Mouse (Mus musculus): ENCODE measurements around the gene Slamf8. TPM values are rescaled to one million over a fixed set of nuclear protein-coding genes. Genes with fewer than 3 reads are reported as not detected.

Gene Slamf8
- polyA plus RNA-seq, 1 experiment, result 10.9 TPM

GRCm38 (mm10) chr1:172619235-172619634 is 28.9 kb upstream of the Slamf8 start:
- Histone ChIP-seq H3K36me3 (ENCODE audit: control insufficient read depth, insufficient read depth, low read length) (no peaks in the 10 kb centered on the region), H3K27me3 (ENCODE audit: control insufficient read depth, insufficient read depth, low read length) (no peaks in the 10 kb centered on the region), H3K4me1 (replicated peaks; ENCODE audit: control insufficient read depth, insufficient read depth, low read length) (no peaks in the 10 kb centered on the region), H3K27ac (ENCODE audit: control insufficient read depth, insufficient read depth, low read length) (no peak overlapping the region), H3K4me3 (ENCODE audit: control insufficient read depth, insufficient read depth, low read length) (no peak overlapping the region)
- TF ChIP-seq POLR2A (IDR thresholded peaks at IDR 0.05; ENCODE audit: control insufficient read depth, extremely low read depth, insufficient read depth, low read length, poor library complexity) (no peak), CTCF (IDR thresholded peaks at IDR 0.05; ENCODE audit: borderline replicate concordance, control insufficient read depth, extremely low read depth, insufficient read depth, low read length, poor library complexity) (peak; percentile 90)
- 18% methylated on average over 7 of the region's 7 CpGs for WGBS
- peak; percentile 64 for DNase-seq

GRCm38 (mm10) chr1:172618141-172618540 is 27.8 kb upstream of the Slamf8 start:
- Histone ChIP-seq H3K4me1 (replicated peaks; ENCODE audit: control insufficient read depth, insufficient read depth, low read length) (no peaks in the 10 kb centered on the region), H3K27ac (ENCODE audit: control insufficient read depth, insufficient read depth, low read length) (no peak overlapping the region), H3K36me3 (ENCODE audit: control insufficient read depth, insufficient read depth, low read length) (no peaks in the 10 kb centered on the region), H3K27me3 (ENCODE audit: control insufficient read depth, insufficient read depth, low read length) (no peaks in the 10 kb centered on the region), H3K4me3 (ENCODE audit: control insufficient read depth, insufficient read depth, low read length) (no peak overlapping the region)
- TF ChIP-seq CTCF (IDR thresholded peaks at IDR 0.05; ENCODE audit: borderline replicate concordance, control insufficient read depth, extremely low read depth, insufficient read depth, low read length, poor library complexity) (no peak), POLR2A (IDR thresholded peaks at IDR 0.05; ENCODE audit: control insufficient read depth, extremely low read depth, insufficient read depth, low read length, poor library complexity) (no peak)
- 90% methylated on average over 4 of the region's 4 CpGs for WGBS
- no peak for DNase-seq

- DNase-seq, result no peak
- no peak overlapping the region for H3K4me3 ChIP-seq (ENCODE audit: control insufficient read depth, insufficient read depth, low read length)
- no peak overlapping the region for H3K27ac ChIP-seq (ENCODE audit: control insufficient read depth, insufficient read depth, low read length)
- H3K4me1 ChIP-seq (replicated peaks; ENCODE audit: control insufficient read depth, insufficient read depth, low read length), result no peaks in the 10 kb centered on the region
- no peaks in the 10 kb centered on the region for H3K27me3 ChIP-seq (ENCODE audit: control insufficient read depth, insufficient read depth, low read length)
- no peaks in the 10 kb centered on the region for H3K36me3 ChIP-seq (ENCODE audit: control insufficient read depth, insufficient read depth, low read length)
- 74% methylated on average over 14 of the region's 14 CpGs for WGBS
- no peak for TF ChIP-seq CTCF (IDR thresholded peaks at IDR 0.05; ENCODE audit: borderline replicate concordance, control insufficient read depth, extremely low read depth, insufficient read depth, low read length, poor library complexity)
- no peak for TF ChIP-seq POLR2A (IDR thresholded peaks at IDR 0.05; ENCODE audit: control insufficient read depth, extremely low read depth, insufficient read depth, low read length, poor library complexity)
Measured at GRCm38 (mm10) chr1:172617365-172618076, 27.2 kb upstream of the Slamf8 start.

GRCm38 (mm10) chr1:172616537-172617300 is 26.4 kb upstream of the Slamf8 start:
- no peaks in the 10 kb centered on the region for H3K27me3 ChIP-seq (ENCODE audit: control insufficient read depth, insufficient read depth, low read length)
- no peak overlapping the region for H3K4me3 ChIP-seq (ENCODE audit: control insufficient read depth, insufficient read depth, low read length)
- no peaks in the 10 kb centered on the region for H3K4me1 ChIP-seq (replicated peaks; ENCODE audit: control insufficient read depth, insufficient read depth, low read length)
- no peak for DNase-seq
- no peak overlapping the region for H3K27ac ChIP-seq (ENCODE audit: control insufficient read depth, insufficient read depth, low read length)
- TF ChIP-seq CTCF (IDR thresholded peaks at IDR 0.05; ENCODE audit: borderline replicate concordance, control insufficient read depth, extremely low read depth, insufficient read depth, low read length, poor library complexity) (no peak), POLR2A (IDR thresholded peaks at IDR 0.05; ENCODE audit: control insufficient read depth, extremely low read depth, insufficient read depth, low read length, poor library complexity) (no peak)
- no peaks in the 10 kb centered on the region for H3K36me3 ChIP-seq (ENCODE audit: control insufficient read depth, insufficient read depth, low read length)
- 39% methylated on average over 22 of the region's 22 CpGs for WGBS

GRCm38 (mm10) chr1:172615412-172615811 is 25.0 kb upstream of the Slamf8 start:
- no peaks in the 10 kb centered on the region for H3K4me1 ChIP-seq (replicated peaks; ENCODE audit: control insufficient read depth, insufficient read depth, low read length)
- TF ChIP-seq CTCF (IDR thresholded peaks at IDR 0.05; ENCODE audit: borderline replicate concordance, control insufficient read depth, extremely low read depth, insufficient read depth, low read length, poor library complexity), result no peak
- no peak for TF ChIP-seq POLR2A (IDR thresholded peaks at IDR 0.05; ENCODE audit: control insufficient read depth, extremely low read depth, insufficient read depth, low read length, poor library complexity)
- no peaks in the 10 kb centered on the region for H3K36me3 ChIP-seq (ENCODE audit: control insufficient read depth, insufficient read depth, low read length)
- DNase-seq, result no peak
- H3K27me3 ChIP-seq (ENCODE audit: control insufficient read depth, insufficient read depth, low read length), result no peaks in the 10 kb centered on the region
- 12% methylated on average over 4 of the region's 4 CpGs for WGBS
- H3K4me3 ChIP-seq (ENCODE audit: control insufficient read depth, insufficient read depth, low read length), result no peak overlapping the region
- no peak overlapping the region for H3K27ac ChIP-seq (ENCODE audit: control insufficient read depth, insufficient read depth, low read length)

GRCm38 (mm10) chr1:172614654-172615053 is 24.3 kb upstream of the Slamf8 start:
- Histone ChIP-seq H3K27ac (ENCODE audit: control insufficient read depth, insufficient read depth, low read length) (no peak overlapping the region), H3K36me3 (ENCODE audit: control insufficient read depth, insufficient read depth, low read length) (no peaks in the 10 kb centered on the region), H3K4me1 (replicated peaks; ENCODE audit: control insufficient read depth, insufficient read depth, low read length) (no peaks in the 10 kb centered on the region), H3K4me3 (ENCODE audit: control insufficient read depth, insufficient read depth, low read length) (no peak overlapping the region), H3K27me3 (ENCODE audit: control insufficient read depth, insufficient read depth, low read length) (no peaks in the 10 kb centered on the region)
- 93% methylated on average over 10 of the region's 10 CpGs for WGBS
- no peak for DNase-seq
- no peak for TF ChIP-seq CTCF (IDR thresholded peaks at IDR 0.05; ENCODE audit: borderline replicate concordance, control insufficient read depth, extremely low read depth, insufficient read depth, low read length, poor library complexity)
- no peak for TF ChIP-seq POLR2A (IDR thresholded peaks at IDR 0.05; ENCODE audit: control insufficient read depth, extremely low read depth, insufficient read depth, low read length, poor library complexity)
